Mouse (Mus musculus): ENCODE data around the gene Csad.

DNA sequence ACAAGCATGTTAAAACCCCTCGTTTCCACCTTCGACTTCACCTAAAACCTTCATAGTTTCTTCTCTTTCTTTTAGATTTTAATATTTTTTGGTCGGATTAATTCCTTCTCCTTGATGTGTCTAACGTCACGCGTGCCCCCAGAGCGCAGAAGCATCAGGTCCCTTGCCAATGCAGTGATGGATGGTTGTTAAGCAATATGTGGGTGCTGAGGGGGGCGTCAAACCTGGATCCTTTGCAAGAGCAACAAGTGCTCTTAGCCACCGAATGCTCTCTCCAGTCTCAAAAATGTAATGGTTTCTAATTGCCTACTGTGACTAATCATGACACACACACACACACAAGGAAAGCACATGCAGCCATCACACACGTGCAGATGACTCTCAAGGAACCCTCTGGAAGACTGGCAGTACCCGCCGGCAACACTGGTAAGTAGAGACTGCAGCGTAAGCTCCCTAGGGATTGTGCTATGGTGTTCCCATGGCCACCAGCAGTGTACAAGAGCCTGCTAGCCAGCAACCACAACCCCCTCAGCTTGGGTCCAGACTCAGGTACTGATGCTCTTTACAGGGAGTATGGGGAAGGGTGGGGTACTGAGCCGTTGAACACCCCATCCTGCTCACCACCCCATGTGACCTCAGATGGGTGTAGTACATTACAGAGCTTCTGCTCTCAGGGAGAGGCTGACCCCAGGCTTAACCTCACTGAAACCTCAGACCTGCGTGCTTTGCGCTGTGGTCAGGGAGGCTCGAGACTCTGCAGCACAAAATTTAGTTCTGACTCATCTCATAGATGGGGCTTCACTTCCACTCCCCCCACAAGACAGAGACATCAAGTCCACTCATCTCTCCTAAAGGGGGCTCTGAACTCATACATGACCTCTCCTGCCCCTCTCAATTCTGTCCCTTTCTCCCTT lies 26.1 kb upstream of the Csad start:
- no peak for TF ChIP-seq CTCF (IDR thresholded peaks at IDR 0.05)
- TF ChIP-seq POLR2A (IDR thresholded peaks at IDR 0.05; ENCODE audit: insufficient read depth, low read depth, low read length), result no peak
- TF ChIP-seq EP300 (IDR thresholded peaks at IDR 0.05; ENCODE audit: insufficient read depth, low read depth, low read length), result no peak
